Mouse (Mus musculus): ENCODE measurements around the gene Mrpl23. TPM values are rescaled to one million over a fixed set of nuclear protein-coding genes. Genes with fewer than 3 reads are reported as not detected.

The Mrpl23 gene
- polyA plus RNA-seq, 1 experiment, result 73.3 TPM

DNA sequence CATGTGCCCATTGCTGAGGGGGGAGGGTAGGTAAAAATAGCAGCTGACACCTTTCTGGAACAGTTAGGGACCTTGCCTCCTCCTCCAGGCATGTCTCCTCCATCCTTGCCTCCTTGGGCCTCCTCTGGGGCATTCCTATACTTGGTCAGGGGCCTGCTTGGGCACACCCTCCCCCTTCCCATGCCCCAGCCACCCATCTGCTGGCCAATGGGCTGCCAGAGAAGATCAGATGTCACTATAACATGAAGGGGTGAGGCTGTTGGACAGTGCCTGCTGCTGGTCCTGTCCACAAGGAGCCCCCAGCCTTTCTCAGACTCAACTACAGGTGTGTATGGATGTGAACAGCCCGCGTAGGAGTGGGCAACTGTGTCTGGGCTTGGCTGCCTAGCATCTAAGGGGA is 33.9 kb upstream of the Mrpl23 start, which contains the start of gene Tnnt3:
TSS of gene Tnnt3 (plus strand) at position 262 of the 400 bp plus-strand sequence.
- H3K4me3 ChIP-seq, result peak within 1 kb of the TSS; percentile 32
- H3K79me2 ChIP-seq (ENCODE audit: control insufficient read depth, insufficient read depth), result peaks cover 10% of the 10 kb centered on the region
- peaks cover 23% of the 10 kb centered on the region for H3K36me3 ChIP-seq (ENCODE audit: control insufficient read depth, insufficient read depth)
- no peaks in the 10 kb centered on the region for H3K27me3 ChIP-seq (ENCODE audit: control insufficient read depth, insufficient read depth, insufficient read length)
- H3K4me2 ChIP-seq (ENCODE audit: low read depth), result peak within 1 kb of the TSS; percentile 88
- no peak within 1 kb of the TSS for H3ac ChIP-seq (ENCODE audit: control insufficient read depth, insufficient read length)
- TF ChIP-seq MYOD1 (IDR thresholded peaks at IDR 0.05; ENCODE audit: control insufficient read depth in 1 of 3, insufficient read length in 2 of 3, low read depth in 2 of 3) (peak in 2 of 3 experiments; percentile 10 to 59), E2F4 (IDR thresholded peaks at IDR 0.05; ENCODE audit: insufficient read depth) (no peak), POLR2A (IDR thresholded peaks at IDR 0.05; ENCODE audit: insufficient read length, low read depth) (peak; percentile 79), CEBPB (IDR thresholded peaks at IDR 0.05; ENCODE audit: insufficient read depth, poor library complexity, severe bottlenecking) (no peak), MYOG (IDR thresholded peaks at IDR 0.05; ENCODE audit: control insufficient read depth in 1 of 3, insufficient read depth in 1 of 3, insufficient read length in 2 of 3, low read depth in 2 of 3) (peak in 1 of 3 experiments; percentile 35), POLR2AphosphoS2 (IDR thresholded peaks at IDR 0.05; ENCODE audit: insufficient read length, low read depth) (peak; percentile 80), TCF12 (IDR thresholded peaks at IDR 0.05; ENCODE audit: insufficient read depth, poor library complexity, severe bottlenecking) (no peak), TCF3 (IDR thresholded peaks at IDR 0.05; ENCODE audit: insufficient read length, low read depth) (no peak)

DNA sequence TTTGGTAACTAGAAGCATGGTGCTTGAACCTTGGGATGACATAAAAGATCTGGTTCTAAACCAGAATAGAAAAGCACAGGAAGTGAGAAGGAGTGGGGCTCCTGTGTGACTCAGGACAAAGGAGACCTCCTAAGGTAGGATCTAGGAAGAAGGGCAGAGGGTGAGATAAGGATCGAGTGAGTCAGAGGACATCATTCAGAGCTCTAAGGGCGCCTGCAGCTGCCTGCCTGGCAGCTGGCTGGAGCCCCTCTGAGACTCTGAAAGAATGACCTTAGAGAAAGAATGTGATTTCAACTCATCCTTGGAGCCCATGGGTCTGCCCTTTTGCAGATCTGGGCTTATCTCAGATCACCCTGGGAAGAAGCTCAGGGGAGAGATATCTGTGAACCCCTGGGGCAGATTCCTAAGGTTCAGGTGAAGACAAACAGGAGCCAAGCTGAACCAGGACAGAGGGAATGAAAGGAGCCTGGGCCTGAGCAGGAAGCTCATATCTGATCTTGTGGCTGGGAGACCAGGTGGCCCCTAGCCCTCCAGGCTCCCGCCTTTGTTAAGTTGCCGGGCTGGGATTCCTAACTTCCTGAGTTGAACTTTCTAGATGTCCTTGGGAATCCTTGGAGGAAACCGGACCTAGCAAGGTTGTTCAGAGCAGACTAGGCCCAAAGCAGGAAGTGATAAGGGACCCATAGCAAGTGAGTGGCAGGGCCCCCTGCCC is 33.3 kb upstream of the Mrpl23 start:
- Histone ChIP-seq H3K4me2 (ENCODE audit: low read depth) (peak overlapping the region; percentile 88), H3ac (ENCODE audit: control insufficient read depth, insufficient read length) (no peak overlapping the region), H3K27me3 (ENCODE audit: control insufficient read depth, insufficient read depth, insufficient read length) (no peaks in the 10 kb centered on the region), H3K4me3 (peak overlapping the region; percentile 32), H3K79me2 (ENCODE audit: control insufficient read depth, insufficient read depth) (peaks cover 10% of the 10 kb centered on the region), H3K36me3 (ENCODE audit: control insufficient read depth, insufficient read depth) (peaks cover 27% of the 10 kb centered on the region)
- peak; percentile 26 for TF ChIP-seq TCF12 (IDR thresholded peaks at IDR 0.05; ENCODE audit: insufficient read depth, poor library complexity, severe bottlenecking)
- TF ChIP-seq MYOG (IDR thresholded peaks at IDR 0.05; ENCODE audit: control insufficient read depth in 1 of 3, insufficient read depth in 1 of 3, insufficient read length in 2 of 3, low read depth in 2 of 3), result peak in 2 of 3 experiments; percentile 41 to 61
- peak; percentile 26 for TF ChIP-seq POLR2A (IDR thresholded peaks at IDR 0.05; ENCODE audit: insufficient read length, low read depth)
- TF ChIP-seq POLR2AphosphoS2 (IDR thresholded peaks at IDR 0.05; ENCODE audit: insufficient read length, low read depth), result no peak
- TF ChIP-seq MYOD1 (IDR thresholded peaks at IDR 0.05; ENCODE audit: control insufficient read depth in 1 of 3, insufficient read length in 2 of 3, low read depth in 2 of 3), result peak in 2 of 3 experiments; percentile 67 to 71

DNA sequence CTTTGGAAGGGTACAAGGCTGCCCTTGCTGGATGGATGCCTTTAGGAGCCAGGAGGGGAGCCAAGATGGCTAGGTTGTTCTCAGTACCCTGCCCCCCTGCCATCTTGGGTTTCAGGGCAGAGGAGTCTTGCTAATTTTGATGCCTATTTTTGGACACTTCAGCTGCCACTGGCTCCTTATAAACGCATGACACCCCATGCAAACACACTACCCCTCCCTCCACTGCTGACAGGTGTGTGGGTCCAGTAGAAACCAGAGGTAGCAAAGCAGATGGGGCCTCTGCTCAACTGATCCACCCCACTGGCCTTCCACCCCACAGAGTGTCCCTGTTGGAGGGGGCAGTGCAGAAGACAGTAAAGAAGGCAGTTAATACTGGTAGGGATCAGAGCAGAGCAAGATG is 32.5 kb upstream of the Mrpl23 start:
- TF ChIP-seq MYOD1 (IDR thresholded peaks at IDR 0.05; ENCODE audit: control insufficient read depth in 1 of 3, insufficient read length in 2 of 3, low read depth in 2 of 3), result peak; percentile 95 to 97 (median 97)
- TF ChIP-seq USF1 (IDR thresholded peaks at IDR 0.05; ENCODE audit: low read depth), result no peak
- TF ChIP-seq MYOG (IDR thresholded peaks at IDR 0.05; ENCODE audit: control insufficient read depth in 1 of 3, insufficient read depth in 1 of 3, insufficient read length in 2 of 3, low read depth in 2 of 3), result peak; percentile 89 to 99 (median 98)
- TF ChIP-seq MAX (IDR thresholded peaks at IDR 0.05; ENCODE audit: low read depth), result no peak
- TF ChIP-seq TCF12 (IDR thresholded peaks at IDR 0.05; ENCODE audit: insufficient read depth, poor library complexity, severe bottlenecking), result peak; percentile 95
- TF ChIP-seq POLR2A (IDR thresholded peaks at IDR 0.05; ENCODE audit: insufficient read length, low read depth), result peak; percentile 57
- peak; percentile 75 for TF ChIP-seq POLR2AphosphoS2 (IDR thresholded peaks at IDR 0.05; ENCODE audit: insufficient read length, low read depth)
- peak; percentile 37 for TF ChIP-seq TCF3 (IDR thresholded peaks at IDR 0.05; ENCODE audit: insufficient read length, low read depth)
- no peak for TF ChIP-seq REST (IDR thresholded peaks at IDR 0.05; ENCODE audit: insufficient read depth, insufficient read length)
- peak; percentile 70 for TF ChIP-seq SRF (IDR thresholded peaks at IDR 0.05; ENCODE audit: control insufficient read depth, insufficient read length, low read depth)
- TF ChIP-seq E2F4 (IDR thresholded peaks at IDR 0.05; ENCODE audit: insufficient read depth), result no peak
- no peak for TF ChIP-seq CEBPB (IDR thresholded peaks at IDR 0.05; ENCODE audit: insufficient read depth, poor library complexity, severe bottlenecking)
- Histone ChIP-seq H3K4me3 (peak overlapping the region; percentile 32), H3K79me2 (ENCODE audit: control insufficient read depth, insufficient read depth) (peaks cover 10% of the 10 kb centered on the region), H3K4me2 (ENCODE audit: low read depth) (peak overlapping the region; percentile 88), H3K27me3 (ENCODE audit: control insufficient read depth, insufficient read depth, insufficient read length) (no peaks in the 10 kb centered on the region), H3ac (ENCODE audit: control insufficient read depth, insufficient read length) (no peak overlapping the region), H3K36me3 (ENCODE audit: control insufficient read depth, insufficient read depth) (peaks cover 19% of the 10 kb centered on the region)

DNA sequence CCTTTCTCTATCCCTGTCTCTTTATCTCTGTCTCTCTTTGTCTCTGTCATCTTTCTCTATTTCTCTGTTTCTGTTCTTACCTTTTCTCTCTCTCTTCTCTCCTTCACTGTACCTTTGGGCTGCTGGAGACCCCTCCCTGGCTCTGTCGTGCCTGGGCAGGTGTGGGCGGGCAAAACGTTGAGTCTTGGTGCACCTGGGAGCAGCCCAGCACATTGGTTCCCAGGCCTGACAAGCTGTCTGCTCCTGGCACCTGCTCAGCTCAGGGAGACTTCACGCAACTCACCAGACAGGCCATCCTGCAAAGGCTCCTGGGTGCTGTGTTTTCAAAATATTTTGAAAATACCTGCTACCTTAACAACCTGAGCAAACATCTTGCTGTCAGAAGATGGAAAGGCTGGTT is 29.3 kb upstream of the Mrpl23 start:
- H3K27me3 ChIP-seq (ENCODE audit: control insufficient read depth, insufficient read depth, insufficient read length), result no peaks in the 10 kb centered on the region
- no peak overlapping the region for H3ac ChIP-seq (ENCODE audit: control insufficient read depth, insufficient read length)
- TF ChIP-seq TCF12 (IDR thresholded peaks at IDR 0.05; ENCODE audit: insufficient read depth, poor library complexity, severe bottlenecking), result no peak
- peak; percentile 25 for TF ChIP-seq POLR2A (IDR thresholded peaks at IDR 0.05; ENCODE audit: insufficient read length, low read depth)
- peak; percentile 47 for TF ChIP-seq POLR2AphosphoS2 (IDR thresholded peaks at IDR 0.05; ENCODE audit: insufficient read length, low read depth)
- no peak for TF ChIP-seq TCF3 (IDR thresholded peaks at IDR 0.05; ENCODE audit: insufficient read length, low read depth)
- no peak for TF ChIP-seq MYOG (IDR thresholded peaks at IDR 0.05; ENCODE audit: control insufficient read depth in 1 of 3, insufficient read depth in 1 of 3, insufficient read length in 2 of 3, low read depth in 2 of 3)
- no peak for TF ChIP-seq USF1 (IDR thresholded peaks at IDR 0.05; ENCODE audit: low read depth)
- TF ChIP-seq CEBPB (IDR thresholded peaks at IDR 0.05; ENCODE audit: insufficient read depth, poor library complexity, severe bottlenecking), result no peak
- peaks cover 13% of the 10 kb centered on the region for H3K36me3 ChIP-seq (ENCODE audit: control insufficient read depth, insufficient read depth)
- peak overlapping the region; percentile 88 for H3K4me2 ChIP-seq (ENCODE audit: low read depth)
- H3K4me3 ChIP-seq, result no peak overlapping the region
- peaks cover 10% of the 10 kb centered on the region for H3K79me2 ChIP-seq (ENCODE audit: control insufficient read depth, insufficient read depth)
